Mouse (Mus musculus) stomach, postnatal 0 days (tissue): ENCODE results near the gene E2f8.

Source experiments
- CTCF ChIP-seq: IDR thresholded peaks from 2 replicates; pipeline ENCODE4 v1.5.1; 2016; ENCODE audit warnings: antibody characterized with exemption, low read depth, mild to moderate bottlenecking, moderate library complexity
- EP300 ChIP-seq: optimal IDR thresholded peaks from 2 replicates; pipeline ENCODE3; 2016; ENCODE audit warnings: antibody characterized with exemption

DNA sequence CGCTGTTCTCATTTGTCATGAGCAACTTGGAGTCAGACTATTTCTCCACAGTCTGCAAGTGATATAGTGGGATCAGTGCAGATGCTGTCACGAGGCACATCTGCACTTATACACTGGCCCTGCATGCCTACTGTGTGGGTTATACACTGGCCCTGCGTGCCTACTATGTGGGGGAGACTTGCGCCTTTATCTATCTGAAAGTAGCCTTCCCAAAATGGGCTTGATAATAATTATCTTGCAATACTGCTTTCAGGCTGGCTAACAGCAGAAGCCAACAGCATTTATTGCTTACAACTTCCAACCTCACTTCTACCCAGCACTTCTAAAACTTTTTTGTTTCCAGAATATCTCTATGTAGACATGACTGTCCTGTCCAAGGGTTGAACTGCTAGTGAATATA, 19.6 kb downstream of the E2f8 start:
- TF ChIP-seq CTCF (no peak), EP300 (no peak)
